Mouse (Mus musculus) thymus, postnatal 0 days (tissue): ENCODE results near the gene Ncmap. TPM values are rescaled to one million over a fixed set of nuclear protein-coding genes. Genes with fewer than 3 reads are reported as not detected.
"Not testable (repeated sequence)": the region's sequence is repeated elsewhere in the genome, so short reads cannot be mapped to it uniquely, and the experiment has no call there.

Source experiments
- DNase-seq: peaks from one replicate; pipeline ENCODE4 v3.0.0-alpha.2; 2015; ENCODE audit warnings: low spot score
- polyA plus RNA-seq: library from polyadenylated mRNA; unstranded; fragments of >200 nt; fragmentation: Nextera tagmentation; extraction: Ambion mirVana; gene quantifications from 2 replicates; pipeline ENCODE4 v1.2.1, GENCODE M21; 2015

The Ncmap gene
- polyA plus RNA-seq, 1 experiment from 2014 or later: 0.61 TPM

DNA sequence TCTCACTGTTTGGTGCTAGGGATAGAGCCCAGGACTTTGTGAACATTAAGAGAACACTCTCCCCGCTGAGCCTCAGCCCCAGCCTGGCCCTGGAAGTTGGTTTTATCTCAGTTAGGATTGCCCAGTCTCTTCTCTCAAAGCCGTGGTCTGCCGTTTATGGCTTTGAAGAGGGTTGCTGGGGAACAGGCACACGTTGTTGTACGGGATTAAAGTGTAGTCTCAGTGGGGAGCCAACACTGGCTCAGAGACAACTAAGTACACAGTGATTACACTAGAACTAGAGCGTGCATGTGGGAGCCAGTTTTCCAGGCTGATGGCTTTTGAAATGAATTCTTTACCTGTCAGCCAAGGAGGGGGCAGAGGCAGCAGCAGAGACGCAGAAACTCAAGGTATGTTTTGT lies 3.9 kb upstream of the Ncmap start:
- no peak for DNase-seq

- no peak for DNase-seq
Observed at GRCm38 (mm10) chr4:135397551-135397950, 476 bp downstream of the Ncmap start.

- DNase-seq: no peak
Observed at GRCm38 (mm10) chr4:135396303-135396702, 1.7 kb downstream of the Ncmap start.

DNA sequence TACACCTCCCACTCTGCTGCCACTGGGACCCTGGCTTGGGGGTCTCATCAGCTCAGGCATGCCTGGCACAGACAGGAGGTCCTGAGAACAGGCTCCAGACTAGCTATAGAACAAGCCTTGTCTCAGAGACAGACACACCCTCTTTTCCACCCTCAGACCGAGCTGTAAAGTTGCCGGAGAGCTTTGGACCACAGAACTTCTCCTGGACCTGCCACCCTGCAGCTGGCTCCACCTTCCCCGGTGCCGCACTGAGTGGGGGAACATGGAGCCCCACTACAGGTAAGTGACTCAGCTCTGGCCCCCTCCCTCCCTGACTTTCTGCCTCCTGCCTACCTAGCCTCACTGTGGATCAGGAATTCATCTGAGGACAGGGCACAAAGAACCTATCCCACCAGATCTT lies 2.7 kb downstream of the Ncmap start:
- no peak for DNase-seq

DNA sequence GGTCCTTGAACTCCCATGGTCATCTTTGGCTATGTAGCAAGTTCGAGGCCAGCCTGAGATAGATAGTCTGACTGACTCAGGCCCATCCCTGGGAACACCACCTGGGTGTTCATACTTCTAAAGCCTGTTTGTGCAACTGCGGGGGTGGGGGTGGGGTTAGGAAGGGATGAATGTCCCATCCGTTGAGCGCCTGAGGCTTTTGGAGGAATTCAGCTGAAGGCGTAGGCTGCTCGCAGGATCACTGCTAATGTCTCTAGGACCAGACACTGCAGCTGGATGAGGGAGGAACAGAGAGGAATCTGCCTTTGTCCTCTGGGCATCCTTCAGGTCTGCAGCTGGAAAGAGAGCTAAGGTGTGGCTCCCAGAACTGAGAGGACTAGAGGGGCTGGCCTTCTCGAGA lies 3.4 kb downstream of the Ncmap start:
- DNase-seq: no peak

DNA sequence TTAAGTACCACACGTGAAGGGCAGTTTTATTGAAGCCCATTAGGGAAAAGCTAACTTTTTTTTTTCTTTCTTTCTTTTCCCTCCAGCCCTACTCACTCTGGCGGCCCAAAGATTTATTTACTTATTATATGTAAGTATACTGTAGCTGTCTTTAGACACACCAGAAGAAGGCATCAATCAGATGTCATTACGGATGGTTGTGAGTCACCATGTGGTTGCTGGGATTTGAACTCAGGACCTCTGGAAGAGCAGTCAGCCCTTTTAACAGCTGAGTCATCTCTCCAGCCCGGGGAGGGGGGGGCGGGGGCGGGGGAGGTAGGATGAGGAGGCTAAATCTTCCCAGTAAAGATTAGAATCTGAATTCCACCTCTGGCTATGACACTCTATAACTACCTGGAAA lies 4.6 kb downstream of the Ncmap start:
- DNase-seq: no peak

DNA sequence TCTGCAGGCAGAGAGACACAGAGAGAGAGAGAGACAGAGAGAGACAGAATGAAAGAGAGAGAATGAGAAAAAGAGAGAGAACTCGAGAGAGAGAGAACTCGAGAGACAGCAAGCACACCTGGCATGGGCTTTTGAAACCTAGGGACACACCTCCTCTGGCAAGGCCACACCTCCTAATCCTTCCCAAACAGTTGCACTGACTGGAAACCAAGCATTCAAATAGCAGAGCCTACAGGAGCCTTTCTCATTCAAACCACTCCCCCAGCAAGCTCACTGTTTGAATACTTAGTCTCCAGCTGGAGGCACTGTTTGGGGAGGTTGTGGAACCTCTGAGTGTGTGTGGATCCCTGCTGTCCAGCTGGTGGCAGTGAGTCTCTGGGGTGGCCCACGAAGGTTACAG lies 5.2 kb downstream of the Ncmap start:
- DNase-seq: no peak

GRCm38 (mm10) chr4:135391014-135391413 lies 7.0 kb downstream of the Ncmap start:
- no peak for DNase-seq

DNA sequence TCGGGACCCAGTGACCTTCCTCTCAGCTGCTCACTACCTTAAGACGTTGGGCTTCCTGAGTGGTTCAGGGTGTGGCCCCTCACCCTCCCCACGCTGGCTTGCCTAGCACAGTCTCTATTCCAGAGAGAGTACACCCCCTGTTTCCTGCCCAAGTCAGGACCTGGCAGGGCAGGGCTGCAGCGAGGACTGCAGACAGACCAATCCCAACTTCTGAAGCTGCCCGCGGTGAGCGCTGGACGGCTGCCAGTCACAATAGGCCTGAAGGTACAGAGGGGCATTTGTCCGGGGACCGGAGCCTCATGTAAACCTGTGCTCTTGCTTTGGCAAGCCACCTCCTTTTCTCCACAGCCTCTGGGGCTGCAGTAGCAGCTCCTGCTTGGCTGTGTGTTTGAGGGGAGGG lies 12.4 kb downstream of the Ncmap start:
- no peak for DNase-seq

GRCm38 (mm10) chr4:135382316-135382715 lies 15.7 kb downstream of the Ncmap start:
- peak; percentile 82 for DNase-seq

GRCm38 (mm10) chr4:135381355-135381754 lies 16.7 kb downstream of the Ncmap start:
- no peak for DNase-seq

GRCm38 (mm10) chr4:135377241-135377640 lies 20.8 kb downstream of the Ncmap start:
- DNase-seq: no peak

GRCm38 (mm10) chr4:135375444-135375843 lies 22.6 kb downstream of the Ncmap start:
- DNase-seq: no peak

GRCm38 (mm10) chr4:135373299-135373698 lies 24.7 kb downstream of the Ncmap start:
- DNase-seq: no peak

GRCm38 (mm10) chr4:135370372-135370771 lies 27.7 kb downstream of the Ncmap start:
- DNase-seq: no peak

DNA sequence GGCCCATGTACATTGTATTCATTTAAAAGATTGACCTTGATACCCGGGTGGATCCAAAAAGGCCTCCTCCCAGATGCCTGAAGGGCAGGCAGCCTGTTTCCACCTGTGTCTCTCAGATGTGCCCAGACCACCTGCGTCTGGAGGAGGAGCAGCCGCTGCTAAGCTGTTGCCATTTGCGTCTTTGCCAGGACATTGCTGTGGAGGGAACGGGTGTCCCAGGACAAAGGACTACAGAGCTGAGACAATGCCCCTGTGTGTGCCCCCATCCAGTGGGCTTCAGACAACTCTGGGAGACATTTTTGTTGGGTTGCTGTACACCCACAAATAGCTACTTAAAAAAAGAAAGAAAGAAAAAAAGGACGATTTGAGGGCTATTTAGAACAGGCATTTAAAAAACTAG lies 35.2 kb downstream of the Ncmap start:
- no peak for DNase-seq

- no peak for DNase-seq
Observed at GRCm38 (mm10) chr4:135361722-135362121, 36.3 kb downstream of the Ncmap start.

- DNase-seq: peak; percentile 85
Observed at GRCm38 (mm10) chr4:135358736-135359135, 39.3 kb downstream of the Ncmap start.

- no peak for DNase-seq
Observed at GRCm38 (mm10) chr4:135357221-135357920, 40.7 kb downstream of the Ncmap start.

GRCm38 (mm10) chr4:135355886-135356550 lies 42.0 kb downstream of the Ncmap start:
- DNase-seq: no peak

DNA sequence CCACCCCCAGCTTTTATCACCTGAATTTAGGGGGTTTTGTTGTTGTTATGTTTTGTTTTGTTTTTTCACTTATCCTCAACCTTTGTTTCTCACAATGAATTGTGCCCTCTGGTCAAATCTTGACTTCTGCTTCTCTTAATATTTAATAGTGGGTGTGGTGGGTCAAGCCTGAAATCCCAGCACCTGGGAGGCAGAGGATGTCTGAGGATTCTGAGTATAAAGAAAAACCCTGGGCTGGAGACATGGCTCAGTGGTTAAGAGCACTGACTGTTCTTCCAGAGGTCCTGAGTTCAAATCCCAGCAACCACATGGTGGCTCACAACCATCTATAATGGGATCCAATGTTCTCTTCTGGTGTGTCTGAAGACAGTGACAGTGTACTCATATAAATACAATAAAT lies 43.3 kb downstream of the Ncmap start:
- DNase-seq: not testable (repeated sequence)

- DNase-seq: peak; percentile 7
Observed at GRCm38 (mm10) chr4:135353794-135354450, 44.1 kb downstream of the Ncmap start.
